Mouse (Mus musculus): ENCODE data around the gene Stx7.
A peak's percentile ranks its signal among the peaks of the same experiment; 100 is the strongest.
"Not testable (repeated sequence)": the region's sequence is repeated elsewhere in the genome, so short reads cannot be mapped to it uniquely, and the experiment has no call there.

Gene Stx7

GRCm38 (mm10) chr10:24149135-24149781 lies at the start of gene Stx7:
TSS of gene Stx7 (plus strand) at chr10:24149302.
- DNase-seq (ENCODE audit: low read depth): peak; percentile 92

- DNase-seq (ENCODE audit: low read depth): not testable (repeated sequence)
Observed at GRCm38 (mm10) chr10:24101812-24102211, 47.3 kb upstream of the Stx7 start, which contains the start of gene Taar8c. TSS of gene Taar8c (minus strand) at chr10:24101912.

- DNase-seq (ENCODE audit: low read depth): not testable (repeated sequence)
Observed at GRCm38 (mm10) chr10:24103299-24103698, 45.8 kb upstream of the Stx7 start.

- DNase-seq (ENCODE audit: low read depth): no peak
Observed at GRCm38 (mm10) chr10:24107747-24108146, 41.4 kb upstream of the Stx7 start.

GRCm38 (mm10) chr10:24108236-24108635 lies 40.9 kb upstream of the Stx7 start:
- no peak for DNase-seq (ENCODE audit: low read depth)

GRCm38 (mm10) chr10:24109434-24109833 lies 39.7 kb upstream of the Stx7 start, which contains the start of gene Taar9:
TSS of gene Taar9 (minus strand) at chr10:24109534.
- DNase-seq (ENCODE audit: low read depth): not testable (repeated sequence)

- peak; percentile 39 for DNase-seq (ENCODE audit: low read depth)
Observed at GRCm38 (mm10) chr10:24111116-24111778, 37.9 kb upstream of the Stx7 start.

- DNase-seq (ENCODE audit: low read depth): peak; percentile 79
Observed at GRCm38 (mm10) chr10:24131451-24132262, 17.4 kb upstream of the Stx7 start.

GRCm38 (mm10) chr10:24132273-24132672 lies 16.8 kb upstream of the Stx7 start:
- no peak for DNase-seq (ENCODE audit: low read depth)

GRCm38 (mm10) chr10:24133132-24133531 lies 16.0 kb upstream of the Stx7 start:
- no peak for DNase-seq (ENCODE audit: low read depth)

GRCm38 (mm10) chr10:24134071-24134645 lies 14.9 kb upstream of the Stx7 start:
- no peak for DNase-seq (ENCODE audit: low read depth)

GRCm38 (mm10) chr10:24138623-24139261 lies 10.4 kb upstream of the Stx7 start:
- DNase-seq (ENCODE audit: low read depth): no peak

- no peak for DNase-seq (ENCODE audit: low read depth)
Observed at GRCm38 (mm10) chr10:24142735-24143134, 6.4 kb upstream of the Stx7 start.

- DNase-seq (ENCODE audit: low read depth): no peak
Observed at GRCm38 (mm10) chr10:24150086-24150485, 984 bp downstream of the Stx7 start.

GRCm38 (mm10) chr10:24158470-24159254 lies 9.6 kb downstream of the Stx7 start:
- DNase-seq (ENCODE audit: low read depth): no peak

GRCm38 (mm10) chr10:24159575-24159974 lies 10.5 kb downstream of the Stx7 start:
- DNase-seq (ENCODE audit: low read depth): no peak

GRCm38 (mm10) chr10:24160349-24160748 lies 11.2 kb downstream of the Stx7 start:
- DNase-seq (ENCODE audit: low read depth): no peak

GRCm38 (mm10) chr10:24164137-24164908 lies 15.2 kb downstream of the Stx7 start:
- no peak for DNase-seq (ENCODE audit: low read depth)

GRCm38 (mm10) chr10:24164909-24165304 lies 15.8 kb downstream of the Stx7 start:
- no peak for DNase-seq (ENCODE audit: low read depth)

- no peak for DNase-seq (ENCODE audit: low read depth)
Observed at GRCm38 (mm10) chr10:24165526-24166055, 16.5 kb downstream of the Stx7 start.

Data from naive thymus-derived CD4-positive, alpha-beta T cell, adult 2 months (primary cell).